Mouse (Mus musculus): ENCODE measurements at regions not wholly inside any gene's neighbourhood (a gene's known extent, or its start where the extent isn't known, plus 50 kb on each side); places are given as distances from the start of the nearest gene placed in this dataset.

DNA sequence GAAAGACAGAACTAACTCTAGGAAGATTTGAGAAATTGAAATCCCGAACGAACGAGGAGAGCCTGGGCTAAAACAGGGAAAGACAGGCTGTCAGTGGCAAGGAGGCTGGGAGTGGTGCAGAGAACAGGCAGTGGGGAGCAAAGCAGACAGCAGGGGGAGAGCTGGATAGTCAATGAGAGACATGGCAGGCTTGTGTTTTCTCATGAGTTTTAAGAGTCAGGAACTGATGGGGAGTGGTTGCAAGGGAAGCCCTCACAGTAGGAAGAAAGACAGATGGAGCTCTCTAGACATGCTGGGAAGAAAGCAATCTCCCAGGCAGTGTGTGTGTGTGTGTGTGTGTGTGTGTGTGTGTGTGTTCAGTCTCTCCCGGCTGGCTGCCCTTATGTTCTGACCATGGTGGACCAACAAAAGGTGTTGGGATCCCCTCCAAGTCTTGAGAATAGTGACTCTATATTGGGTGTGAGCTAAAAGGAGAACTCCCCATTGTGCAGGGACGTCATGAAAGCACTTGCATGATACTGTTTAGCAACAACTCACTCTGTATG is 577.9 kb downstream of the Plcl1 start:
- no peak for DNase-seq (ENCODE audit: low spot score)

DNA sequence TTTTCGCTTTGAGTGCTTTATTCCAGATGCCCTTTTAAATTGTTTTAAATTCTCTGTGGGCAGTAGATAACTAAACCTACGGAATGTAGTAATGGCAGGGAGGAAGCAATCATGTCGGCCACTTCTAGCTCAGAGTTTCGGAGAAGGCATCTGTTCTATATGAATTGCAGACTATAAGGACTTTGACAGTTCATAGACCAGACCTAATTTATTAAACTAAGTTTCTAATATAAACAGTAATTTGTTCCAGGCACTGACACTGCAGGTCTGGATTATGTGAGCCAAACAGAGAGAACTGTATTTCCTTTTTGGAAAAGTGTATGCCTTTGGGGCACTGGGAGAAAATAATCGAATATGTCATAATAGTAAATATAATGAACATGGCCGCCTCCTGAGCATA is 591.4 kb downstream of the Plcl1 start:
- no peak for DNase-seq (ENCODE audit: low spot score)

Measured in urinary bladder, adult 2 months (tissue).